Mouse (Mus musculus) hindbrain, embryonic 13.5 days (tissue): Measurements from ENCODE around the gene Nek4. TPM values are rescaled to one million over a fixed set of nuclear protein-coding genes. Genes with fewer than 3 reads are reported as not detected.

ENCODE experiments used
- ATAC-seq: fragments of 200-750 bp; cut with Nextera tagmentation; 2 replicates; pipeline ENCODE4 v1.8.0; 2017; ENCODE audit warnings: moderate TSS enrichment; ENCODE audit not compliant: low FRiP score
- H3K27ac ChIP-seq: fragments of 300-500 bp; sonication (generic); 2 replicates; pipeline ENCODE4 v1.5.1; 2015; ENCODE audit warnings: inconsistent platforms, mild to moderate bottlenecking, moderate library complexity
- H3K27me3 ChIP-seq: fragments of 300-500 bp; sonication (generic); 2 replicates; pipeline ENCODE4 v1.6.1; 2015; ENCODE audit warnings: mild to moderate bottlenecking, inconsistent platforms
- H3K36me3 ChIP-seq: fragments of 300-500 bp; sonication (generic); 2 replicates; pipeline ENCODE4 v1.6.1; 2015; ENCODE audit warnings: mild to moderate bottlenecking, inconsistent platforms
- H3K4me1 ChIP-seq: fragments of 300-500 bp; sonication (generic); replicated peaks from 2 replicates; pipeline ENCODE4 v1.6.1; 2015; ENCODE audit warnings: inconsistent platforms
- H3K4me2 ChIP-seq: fragments of 300-500 bp; sonication (generic); 2 replicates; pipeline ENCODE4 v1.6.1; 2015; ENCODE audit warnings: inconsistent platforms, mild to moderate bottlenecking, moderate library complexity
- H3K4me3 ChIP-seq: fragments of 300-500 bp; sonication (generic); 2 replicates; pipeline ENCODE4 v1.5.1; 2015; ENCODE audit warnings: mild to moderate bottlenecking, inconsistent platforms
- H3K9ac ChIP-seq: fragments of 300-500 bp; sonication (generic); 2 replicates; pipeline ENCODE4 v1.6.1; 2015; ENCODE audit warnings: mild to moderate bottlenecking, inconsistent platforms
- H3K9me3 ChIP-seq: fragments of 300-500 bp; sonication (generic); 2 replicates; pipeline ENCODE4 v1.6.1; 2016; ENCODE audit warnings: inconsistent platforms
- WGBS: fragments of 180-500 bp; shearing (Covaris S2); methylation state at CpG from one replicate; pipeline ENCODE4 v1.1.7; 2015; 5-methylcytosine and 5-hydroxymethylcytosine counted together
- polyA plus RNA-seq: library from polyadenylated mRNA; unstranded; fragments of >200 nt; fragmentation: Nextera tagmentation; extraction: Ambion mirVana; gene quantifications from 2 replicates; pipeline ENCODE4 v1.2.1, GENCODE M21; 2015

Nek4 gene
- polyA plus RNA-seq, 1 experiment from 2014 or later = 19.2 TPM

- peaks cover 20% of the 10 kb centered on the region; the same call in 1 of the 2 replicates for H3K36me3 ChIP-seq
- no peaks in the 10 kb centered on the region for H3K9me3 ChIP-seq
- H3K27ac ChIP-seq = no peak overlapping the region
These were observed 45.2 kb downstream of the Nek4 start for GRCm38 (mm10) chr14:30996417-30996816.

GRCm38 (mm10) chr14:31000356-31000755 lies 49.2 kb downstream of the Nek4 start:
- Histone ChIP-seq H3K27ac (no peak overlapping the region), H3K27me3 (no peaks in the 10 kb centered on the region), H3K36me3 (peaks cover 21% of the 10 kb centered on the region; the same call in 1 of the 2 replicates), H3K4me1 (peaks cover 20% of the 10 kb centered on the region), H3K4me2 (peak overlapping the region; percentile 84), H3K4me3 (peak overlapping the region; percentile 97), H3K9me3 (no peaks in the 10 kb centered on the region), H3K9ac (peak overlapping the region; percentile 96)
- ATAC-seq = no peak
- WGBS = 67% methylated on average over 10 of the region's 10 CpGs

More at GRCm38 (mm10) chr14:30996417-30996816, 45.2 kb downstream of the Nek4 start:
- no peak overlapping the region for H3K4me3 ChIP-seq
- no peak overlapping the region for H3K9ac ChIP-seq
- no peak for ATAC-seq
- no peaks in the 10 kb centered on the region for H3K27me3 ChIP-seq
- H3K4me2 ChIP-seq = no peak overlapping the region
- H3K4me1 ChIP-seq = peaks cover 11% of the 10 kb centered on the region

GRCm38 (mm10) chr14:31000816-31001306 lies 49.7 kb downstream of the Nek4 start:
- Histone ChIP-seq H3K9me3 (no peaks in the 10 kb centered on the region), H3K4me2 (peak overlapping the region; percentile 84), H3K36me3 (peaks cover 21% of the 10 kb centered on the region; the same call in 1 of the 2 replicates), H3K27ac (peak overlapping the region; percentile 95), H3K4me1 (peaks cover 20% of the 10 kb centered on the region), H3K27me3 (no peaks in the 10 kb centered on the region), H3K9ac (peak overlapping the region; percentile 96), H3K4me3 (peak overlapping the region; percentile 97)
- WGBS = under 1% methylated on average over 21 of the region's 21 CpGs
- peak; percentile 47; the same call in 1 of the 2 replicates for ATAC-seq

GRCm38 (mm10) chr14:31001307-31002205 lies 50.4 kb downstream of the Nek4 start, which contains the start of the genes Glt8d1 and Spcs1:
Gene Glt8d1, plus strand, starts transcription at chr14:31001400.
Gene Spcs1, minus strand, starts transcription at chr14:31001672.
- peaks cover 20% of the 10 kb centered on the region for H3K4me1 ChIP-seq
- peak within 1 kb of the TSS; percentile 97 for H3K4me3 ChIP-seq
- no peaks in the 10 kb centered on the region for H3K27me3 ChIP-seq
- peak; percentile 96 for ATAC-seq
- H3K9me3 ChIP-seq = no peaks in the 10 kb centered on the region
- H3K36me3 ChIP-seq = peaks cover 22% of the 10 kb centered on the region
- H3K27ac ChIP-seq = peak within 1 kb of the TSS; percentile 95
- WGBS = under 1% methylated on average over 82 of the region's 84 CpGs
- peak within 1 kb of the TSS; percentile 84 for H3K4me2 ChIP-seq
- peak within 1 kb of the TSS; percentile 96 for H3K9ac ChIP-seq

- H3K4me1 ChIP-seq = peaks cover 20% of the 10 kb centered on the region
- no peak overlapping the region for H3K9ac ChIP-seq
- WGBS = 96% methylated on average over 2 of the region's 2 CpGs
- H3K4me3 ChIP-seq = no peak overlapping the region
- no peaks in the 10 kb centered on the region for H3K9me3 ChIP-seq
- ATAC-seq = no peak
- H3K27me3 ChIP-seq = no peaks in the 10 kb centered on the region
- peaks cover 32% of the 10 kb centered on the region for H3K36me3 ChIP-seq
- no peak overlapping the region for H3K4me2 ChIP-seq
- no peak overlapping the region for H3K27ac ChIP-seq
These were observed 53.4 kb downstream of the Nek4 start for GRCm38 (mm10) chr14:31004527-31004926.

- H3K27ac ChIP-seq = no peak overlapping the region
- no peaks in the 10 kb centered on the region for H3K9me3 ChIP-seq
- WGBS = 90% methylated on average over 5 of the region's 5 CpGs
- H3K27me3 ChIP-seq = no peaks in the 10 kb centered on the region
- peaks cover 54% of the 10 kb centered on the region for H3K36me3 ChIP-seq
- H3K9ac ChIP-seq = no peak overlapping the region
- no peak overlapping the region for H3K4me3 ChIP-seq
- peaks cover 10% of the 10 kb centered on the region for H3K4me1 ChIP-seq
- no peak overlapping the region for H3K4me2 ChIP-seq
- ATAC-seq = no peak
These were observed 55.6 kb downstream of the Nek4 start for GRCm38 (mm10) chr14:31006779-31007178.

GRCm38 (mm10) chr14:31011588-31011987 lies 60.4 kb downstream of the Nek4 start:
- peaks cover 94% of the 10 kb centered on the region for H3K36me3 ChIP-seq
- H3K4me1 ChIP-seq = no peaks in the 10 kb centered on the region
- WGBS = 95% methylated on average over 3 of the region's 3 CpGs
- H3K4me3 ChIP-seq = no peak overlapping the region
- ATAC-seq = no peak
- no peak overlapping the region for H3K4me2 ChIP-seq
- no peak overlapping the region for H3K27ac ChIP-seq
- H3K9me3 ChIP-seq = no peaks in the 10 kb centered on the region
- H3K27me3 ChIP-seq = no peaks in the 10 kb centered on the region
- no peak overlapping the region for H3K9ac ChIP-seq

GRCm38 (mm10) chr14:31013928-31014327 lies 62.8 kb downstream of the Nek4 start:
- 98% methylated on average over 2 of the region's 2 CpGs for WGBS

GRCm38 (mm10) chr14:31016063-31016462 lies 64.9 kb downstream of the Nek4 start:
- peaks cover 61% of the 10 kb centered on the region for H3K36me3 ChIP-seq
- no peak for ATAC-seq
- no peak overlapping the region for H3K27ac ChIP-seq
- no peak overlapping the region for H3K9ac ChIP-seq
- no peaks in the 10 kb centered on the region for H3K9me3 ChIP-seq
- H3K4me3 ChIP-seq = no peak overlapping the region
- 92% methylated on average over 1 of the region's 1 CpGs for WGBS
- no peaks in the 10 kb centered on the region for H3K27me3 ChIP-seq
- H3K4me1 ChIP-seq = peaks cover 26% of the 10 kb centered on the region
- H3K4me2 ChIP-seq = no peak overlapping the region

More at GRCm38 (mm10) chr14:31013928-31014327, 62.8 kb downstream of the Nek4 start:
- H3K27ac ChIP-seq = no peak overlapping the region
- no peak for ATAC-seq
- peaks cover 16% of the 10 kb centered on the region for H3K4me1 ChIP-seq
- H3K9me3 ChIP-seq = no peaks in the 10 kb centered on the region
- no peaks in the 10 kb centered on the region for H3K27me3 ChIP-seq
- peaks cover 80% of the 10 kb centered on the region for H3K36me3 ChIP-seq
- H3K9ac ChIP-seq = no peak overlapping the region
- H3K4me3 ChIP-seq = no peak overlapping the region
- no peak overlapping the region for H3K4me2 ChIP-seq

GRCm38 (mm10) chr14:31017854-31018253 lies 66.7 kb downstream of the Nek4 start:
- WGBS = 2% methylated on average over 2 of the region's 2 CpGs
- H3K4me1 ChIP-seq = peaks cover 36% of the 10 kb centered on the region
- peak overlapping the region; percentile 78 for H3K4me3 ChIP-seq
- peak overlapping the region; percentile 91 for H3K9ac ChIP-seq
- no peak overlapping the region for H3K27ac ChIP-seq
- peaks cover 47% of the 10 kb centered on the region for H3K36me3 ChIP-seq
- H3K27me3 ChIP-seq = no peaks in the 10 kb centered on the region
- H3K4me2 ChIP-seq = peak overlapping the region; percentile 93
- no peak for ATAC-seq
- no peaks in the 10 kb centered on the region for H3K9me3 ChIP-seq

GRCm38 (mm10) chr14:31018860-31019291 lies 67.7 kb downstream of the Nek4 start, which contains the start of the genes Pbrm1 and Gnl3:
Gene Pbrm1, plus strand, starts transcription at chr14:31019138.
Gene Gnl3, minus strand, starts transcription at chr14:31019152.
- H3K9me3 ChIP-seq = no peaks in the 10 kb centered on the region
- ATAC-seq = peak; percentile 95
- peak within 1 kb of the TSS; percentile 93 for H3K4me2 ChIP-seq
- no peaks in the 10 kb centered on the region for H3K27me3 ChIP-seq
- peaks cover 44% of the 10 kb centered on the region for H3K36me3 ChIP-seq
- peak within 1 kb of the TSS; percentile 91 for H3K9ac ChIP-seq
- under 1% methylated on average over 53 of the region's 53 CpGs for WGBS
- peaks cover 39% of the 10 kb centered on the region for H3K4me1 ChIP-seq
- peak within 1 kb of the TSS; percentile 78 for H3K4me3 ChIP-seq
- H3K27ac ChIP-seq = peak within 1 kb of the TSS; percentile 99
